In genomic region chr17:72292444-72293266, GRCm38 (mm10) we compare ENCODE assay signal across 28 mouse cellular contexts.
"Had no signal": no experiment of that assay in that cellular context is flagged by ENCODE, and none has a peak within 500 bp of the region (broad histone marks: within the 10 kb centered on the region; RNA-seq: fewer than 3 reads in every experiment).

No protein-coding gene starts in this region.

- H3K36me3 ChIP-seq: heart, embryonic 10.5 days; heart, embryonic 12.5 days; hindbrain, embryonic 10.5 days; hindbrain, embryonic 12.5 days; intestine, embryonic 15.5 days; limb, embryonic 13.5 days; limb, embryonic 15.5 days; liver, embryonic 13.5 days; liver, embryonic 15.5 days had no signal

- H3K9me3 ChIP-seq: heart, embryonic 10.5 days; heart, embryonic 12.5 days; hindbrain, embryonic 10.5 days; hindbrain, embryonic 12.5 days; intestine, embryonic 15.5 days; limb, embryonic 13.5 days; limb, embryonic 15.5 days; liver, embryonic 15.5 days had no signal

- ATAC-seq: hindbrain, embryonic 16.5 days; inflammation-experienced regulatory T-cells, adult 6 months; intestine, embryonic 15.5 days; intestine, postnatal 0 days; liver, postnatal 0 days had no signal

- H3K4me3 ChIP-seq: gastrocnemius, adult 2 months; heart, adult 2 months; heart, embryonic 10.5 days; heart, embryonic 12.5 days; hindbrain, embryonic 10.5 days; hindbrain, embryonic 12.5 days; intestine, embryonic 15.5 days; limb, embryonic 13.5 days; limb, embryonic 15.5 days; liver, embryonic 13.5 days; liver, embryonic 15.5 days had no signal

- H3K9ac ChIP-seq: heart, embryonic 12.5 days; hindbrain, embryonic 12.5 days; hindbrain, embryonic 14.5 days; intestine, embryonic 15.5 days; limb, embryonic 13.5 days; limb, embryonic 15.5 days; liver, embryonic 13.5 days; liver, embryonic 15.5 days; liver, postnatal 0 days had no signal

- H3K4me1 ChIP-seq: heart, embryonic 10.5 days; heart, embryonic 12.5 days; hindbrain, embryonic 10.5 days; hindbrain, embryonic 12.5 days; intestine, embryonic 15.5 days; limb, embryonic 13.5 days; limb, embryonic 15.5 days; liver, embryonic 13.5 days; liver, embryonic 15.5 days had no signal

- H3K27ac ChIP-seq: gastrocnemius, adult 2 months; heart, adult 2 months; heart, embryonic 10.5 days; hindbrain, embryonic 10.5 days; hindbrain, embryonic 12.5 days; hindbrain, embryonic 14.5 days; intestine, embryonic 15.5 days; limb, embryonic 13.5 days; limb, embryonic 15.5 days; liver, embryonic 13.5 days; liver, embryonic 15.5 days had no signal

- H3K4me2 ChIP-seq: heart, embryonic 12.5 days; hindbrain, embryonic 12.5 days; hindbrain, embryonic 14.5 days; intestine, embryonic 15.5 days; limb, embryonic 13.5 days; limb, embryonic 15.5 days; liver, embryonic 13.5 days; liver, embryonic 15.5 days had no signal

- DNase-seq: gastrocnemius, adult 2 months; gastrocnemius, postnatal 10 days; gastrocnemius, postnatal 25 days; heart, adult 2 months; heart, postnatal 10 days; heart, postnatal 4 days; kidney, adult 18-20 months; kidney, adult 8-10 months; kidney, postnatal 10 days; kidney, postnatal 25 days; kidney, postnatal 4 days; layer of hippocampus, adult 9-11 months; layer of hippocampus, postnatal 36 days; left cerebral cortex, postnatal 4 days; liver, embryonic 13.5 days; liver, postnatal 0 days had no signal

- H3K27me3 ChIP-seq: heart, embryonic 12.5 days; hindbrain, embryonic 12.5 days; intestine, embryonic 15.5 days; limb, embryonic 13.5 days; limb, embryonic 15.5 days; liver, embryonic 13.5 days; liver, embryonic 15.5 days had no signal
